Mouse (Mus musculus) ES-E14 (cell line): ENCODE data around the gene Arhgap30.

Experiments used
- CHD2 ChIP-seq: IDR thresholded peaks from 2 replicates; pipeline ENCODE4 v1.6.1; 2014; ENCODE audit warnings: mild to moderate bottlenecking, low read depth, low read length, inconsistent platforms
- MAFK ChIP-seq: IDR thresholded peaks from 2 replicates; pipeline ENCODE4 v1.6.1; 2014; ENCODE audit warnings: mild to moderate bottlenecking, low read depth, low read length, inconsistent platforms; ENCODE audit not compliant: insufficient read depth
- ZC3H11A ChIP-seq: IDR thresholded peaks from 2 replicates; pipeline ENCODE4 v1.6.1; 2012; ENCODE audit warnings: low read depth, mild to moderate bottlenecking, inconsistent platforms, low read length, borderline replicate concordance
- ZNF384 ChIP-seq: IDR thresholded peaks from 2 replicates; pipeline ENCODE4 v1.6.1; 2012; ENCODE audit warnings: low read depth, low read length, inconsistent platforms

DNA sequence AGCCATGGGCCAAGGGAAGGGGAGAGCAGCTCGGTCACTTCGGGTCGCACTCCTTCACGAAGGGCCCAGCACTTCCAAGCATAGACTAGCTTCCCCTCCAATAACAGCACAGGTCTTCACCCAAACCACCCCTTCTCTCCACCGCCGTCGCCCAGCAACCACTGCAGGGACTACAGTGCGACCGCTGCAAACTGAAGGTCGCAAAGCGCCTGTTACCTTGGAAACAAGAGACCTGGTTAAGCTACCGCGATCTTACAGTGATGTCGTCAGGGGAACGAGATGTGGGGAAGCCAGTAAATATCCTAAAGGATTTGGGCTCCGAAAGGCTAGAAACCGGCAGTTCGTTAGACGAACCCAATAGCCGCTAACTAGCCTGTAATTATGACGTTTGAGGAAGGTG, 28.1 kb upstream of the Arhgap30 start, which contains the start of gene Klhdc9:
- no peak for TF ChIP-seq ZC3H11A
- TF ChIP-seq MAFK: no peak
- TF ChIP-seq CHD2: peak; percentile 89
- TF ChIP-seq ZNF384: no peak
